Mouse (Mus musculus): Measurements from ENCODE around the gene Tmem120a. TPM values are rescaled to one million over a fixed set of nuclear protein-coding genes. Genes with fewer than 3 reads are reported as not detected.

Tmem120a gene
- polyA plus RNA-seq, 1 experiment from 2014 or later, result 88.4 TPM

GRCm38 (mm10) chr5:135719586-135720120, 24.6 kb downstream of the Tmem120a start:
- H3K36me3 ChIP-seq, result peaks cover 12% of the 10 kb centered on the region
- peaks cover 13% of the 10 kb centered on the region for H3K4me1 ChIP-seq (replicated peaks)
- H3K4me3 ChIP-seq, result no peak overlapping the region
- 84% methylated on average over 10 of the region's 10 CpGs for WGBS
- no peaks in the 10 kb centered on the region for H3K27me3 ChIP-seq
- ATAC-seq (ENCODE audit: low FRiP score, low read depth), result no peak
- H3K27ac ChIP-seq (replicated peaks), result no peak overlapping the region
- H3K4me2 ChIP-seq, result no peak overlapping the region
- H3K9me3 ChIP-seq, result no peaks in the 10 kb centered on the region
- H3K9ac ChIP-seq, result no peak overlapping the region

DNA sequence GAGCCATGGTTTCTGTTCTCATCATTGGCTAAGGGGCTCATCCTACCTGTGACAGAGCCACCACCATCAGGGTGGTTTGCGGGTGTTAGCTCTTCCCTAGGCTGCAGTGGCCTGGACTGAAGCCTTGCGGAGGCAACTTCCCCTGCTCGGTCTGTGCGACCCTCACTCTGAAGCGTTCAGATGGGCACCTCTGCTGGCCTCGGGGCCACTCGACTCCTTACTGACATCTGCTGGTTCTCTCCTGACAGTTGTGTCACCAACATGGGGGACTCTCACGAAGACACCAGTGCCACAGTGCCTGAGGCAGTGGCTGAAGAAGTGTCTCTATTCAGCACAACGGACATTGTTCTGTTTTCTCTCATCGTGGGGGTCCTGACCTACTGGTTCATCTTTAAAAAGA, 28.6 kb downstream of the Tmem120a start:
- Histone ChIP-seq H3K27me3 (no peaks in the 10 kb centered on the region), H3K9ac (no peak overlapping the region), H3K4me1 (replicated peaks) (peaks cover 11% of the 10 kb centered on the region), H3K27ac (replicated peaks) (no peak overlapping the region), H3K9me3 (no peaks in the 10 kb centered on the region), H3K4me2 (no peak overlapping the region), H3K36me3 (peaks cover 12% of the 10 kb centered on the region), H3K4me3 (no peak overlapping the region)
- ATAC-seq (ENCODE audit: low FRiP score, low read depth), result no peak
- whole genome bisulfite sequencing, result 56% methylated on average over 10 of the region's 10 CpGs

DNA sequence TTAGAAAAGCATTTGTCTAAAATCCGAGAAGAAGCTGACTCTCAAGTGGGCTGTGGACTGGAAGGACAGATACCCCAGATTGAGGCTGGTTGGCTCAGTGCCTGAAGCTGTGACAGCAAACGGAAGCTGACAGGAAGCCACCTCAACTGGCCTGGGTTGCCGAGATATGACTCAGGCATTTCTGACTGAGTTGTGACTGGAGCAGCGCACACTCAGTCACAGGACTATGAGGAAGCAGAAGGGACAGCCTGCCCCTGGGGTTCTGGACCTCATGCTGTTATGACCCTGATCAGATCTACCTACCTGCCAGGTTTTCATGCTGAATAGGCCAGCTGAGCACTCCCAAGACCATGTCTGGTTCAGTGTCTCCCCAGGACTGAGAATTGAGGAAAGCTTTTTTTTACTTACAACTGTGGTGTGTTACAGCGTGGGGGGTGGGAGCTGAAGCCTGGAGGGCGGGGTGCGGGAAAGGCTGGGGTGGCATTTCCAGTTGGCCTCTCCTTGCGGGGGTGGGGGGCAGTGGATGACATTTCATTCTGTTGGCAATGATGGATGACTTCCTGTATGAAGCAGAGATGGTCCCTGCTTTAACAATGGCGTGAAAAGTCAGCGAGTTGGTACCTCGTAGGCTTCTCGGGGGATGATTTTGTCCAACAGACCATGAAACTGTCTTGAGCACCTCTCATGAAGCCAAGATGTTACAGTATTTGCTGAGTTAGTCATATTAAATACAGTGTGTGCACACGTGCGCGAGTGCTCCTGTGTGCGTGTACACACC, 30.6 kb downstream of the Tmem120a start:
- H3K27me3 ChIP-seq, result no peaks in the 10 kb centered on the region
- H3K36me3 ChIP-seq, result peaks cover 15% of the 10 kb centered on the region
- H3K4me3 ChIP-seq, result no peak overlapping the region
- no peak overlapping the region for H3K27ac ChIP-seq (replicated peaks)
- 54% methylated on average over 16 of the region's 16 CpGs for WGBS
- no peak overlapping the region for H3K9ac ChIP-seq
- no peak overlapping the region for H3K4me2 ChIP-seq
- ATAC-seq (ENCODE audit: low FRiP score, low read depth), result no peak
- no peaks in the 10 kb centered on the region for H3K9me3 ChIP-seq
- H3K4me1 ChIP-seq (replicated peaks), result peaks cover 11% of the 10 kb centered on the region

DNA sequence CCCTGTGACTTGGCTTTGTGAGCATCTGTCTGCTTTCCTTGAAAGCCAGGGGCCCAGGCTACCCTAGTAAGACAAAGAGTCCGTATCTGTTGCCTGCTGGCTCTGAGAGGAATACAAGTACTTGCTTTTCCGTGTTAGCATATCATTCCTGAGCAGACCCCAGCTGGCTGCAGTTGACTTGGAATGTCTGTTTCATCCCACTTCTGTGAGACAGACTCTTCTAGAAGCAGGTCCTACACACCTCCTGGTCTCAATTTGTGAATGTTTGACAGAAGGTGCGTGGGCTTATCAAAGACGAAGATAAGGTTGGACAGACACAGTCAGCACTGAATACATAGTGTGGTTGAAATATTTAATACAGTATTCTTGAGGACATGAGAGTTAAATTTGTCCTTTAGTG, 31.4 kb downstream of the Tmem120a start:
- Histone ChIP-seq H3K36me3 (peaks cover 15% of the 10 kb centered on the region), H3K9me3 (no peaks in the 10 kb centered on the region), H3K27ac (replicated peaks) (no peak overlapping the region), H3K27me3 (no peaks in the 10 kb centered on the region), H3K4me3 (no peak overlapping the region), H3K4me1 (replicated peaks) (peaks cover 11% of the 10 kb centered on the region), H3K4me2 (no peak overlapping the region), H3K9ac (no peak overlapping the region)
- no peak for ATAC-seq (ENCODE audit: low FRiP score, low read depth)
- 65% methylated on average over 4 of the region's 4 CpGs for WGBS

DNA sequence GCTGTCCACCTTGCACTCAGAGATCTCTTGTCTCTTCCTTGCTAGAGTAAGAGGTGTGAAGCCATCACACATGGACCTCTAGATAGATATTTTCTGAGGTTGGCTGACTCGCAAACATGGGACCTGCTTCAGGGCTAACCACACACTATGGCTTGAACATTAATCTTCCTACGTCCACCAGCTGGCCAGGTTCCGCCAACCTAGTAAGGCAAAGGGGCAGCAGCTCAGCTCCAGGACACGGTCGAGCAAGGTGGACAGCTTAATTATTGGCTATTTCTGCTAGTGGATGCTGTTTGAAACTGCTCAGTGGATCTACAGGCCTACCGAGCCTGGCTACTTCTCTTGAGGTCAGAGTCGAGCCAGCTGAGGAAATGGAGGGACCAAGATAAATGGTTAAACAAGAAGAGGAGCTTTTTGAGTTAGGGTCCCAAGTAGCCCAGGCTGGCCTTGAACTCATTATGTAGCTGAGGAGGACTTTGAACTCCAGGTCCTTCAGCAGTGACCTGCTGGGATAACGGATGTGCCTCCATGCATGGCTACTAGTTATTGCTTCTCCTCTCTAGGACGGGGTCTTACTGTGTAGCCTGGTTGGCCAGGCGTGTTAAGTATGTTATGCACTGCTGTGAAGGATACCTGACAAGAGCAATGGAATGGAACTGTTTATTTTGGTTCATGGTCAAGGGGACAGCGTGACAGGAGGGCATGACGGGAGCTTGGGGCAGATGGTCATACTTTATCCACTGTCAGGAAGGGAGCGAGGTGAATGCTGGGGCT, 32.5 kb downstream of the Tmem120a start:
- H3K4me2 ChIP-seq, result no peak overlapping the region
- H3K4me1 ChIP-seq (replicated peaks), result peaks cover 11% of the 10 kb centered on the region
- H3K27me3 ChIP-seq, result no peaks in the 10 kb centered on the region
- no peak overlapping the region for H3K27ac ChIP-seq (replicated peaks)
- H3K4me3 ChIP-seq, result no peak overlapping the region
- no peak overlapping the region for H3K9ac ChIP-seq
- WGBS, result 92% methylated on average over 13 of the region's 13 CpGs
- 0 out of 2 replicates have a peak, but pooled peaks cover 9% of the 10 kb centered on the region for H3K36me3 ChIP-seq
- no peaks in the 10 kb centered on the region for H3K9me3 ChIP-seq
- no peak for ATAC-seq (ENCODE audit: low FRiP score, low read depth)

DNA sequence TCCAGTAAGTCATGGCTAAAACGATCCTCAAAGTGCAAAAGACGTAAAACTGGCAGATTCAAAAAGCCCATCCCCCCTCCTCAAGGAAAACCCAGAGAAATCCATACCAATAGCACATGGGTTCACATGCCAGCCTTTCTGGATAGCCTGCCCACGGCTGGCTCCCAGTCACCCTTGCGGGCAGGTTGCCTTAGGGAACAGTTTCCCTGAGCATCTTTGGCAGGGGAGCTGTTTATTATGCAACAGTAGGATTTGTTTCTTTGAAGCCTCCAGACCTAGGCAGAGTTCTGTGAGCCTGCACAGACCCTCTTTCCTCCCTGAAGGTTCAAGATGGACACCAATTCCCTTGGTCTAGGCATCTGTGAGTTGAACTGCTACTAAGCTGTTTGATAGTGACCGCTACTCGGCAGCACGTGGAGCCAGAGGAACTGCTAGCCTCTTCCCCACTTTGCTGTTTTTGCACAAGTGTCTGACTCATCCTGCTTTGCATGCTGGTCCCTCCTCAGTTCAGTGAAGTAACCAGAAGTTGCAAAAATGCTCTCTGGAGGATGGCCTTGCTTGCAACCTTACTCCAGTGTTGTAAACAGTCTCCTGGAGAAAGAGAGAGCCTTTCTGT, 33.5 kb downstream of the Tmem120a start:
- ATAC-seq (ENCODE audit: low FRiP score, low read depth), result no peak
- WGBS, result 90% methylated on average over 7 of the region's 7 CpGs
- no peak overlapping the region for H3K9ac ChIP-seq
- H3K4me2 ChIP-seq, result no peak overlapping the region
- H3K9me3 ChIP-seq, result no peaks in the 10 kb centered on the region
- H3K27ac ChIP-seq (replicated peaks), result no peak overlapping the region
- H3K4me3 ChIP-seq, result no peak overlapping the region
- H3K27me3 ChIP-seq, result no peaks in the 10 kb centered on the region
- peaks cover 11% of the 10 kb centered on the region for H3K4me1 ChIP-seq (replicated peaks)
- H3K36me3 ChIP-seq, result 0 out of 2 replicates have a peak, but pooled peaks cover 5% of the 10 kb centered on the region

DNA sequence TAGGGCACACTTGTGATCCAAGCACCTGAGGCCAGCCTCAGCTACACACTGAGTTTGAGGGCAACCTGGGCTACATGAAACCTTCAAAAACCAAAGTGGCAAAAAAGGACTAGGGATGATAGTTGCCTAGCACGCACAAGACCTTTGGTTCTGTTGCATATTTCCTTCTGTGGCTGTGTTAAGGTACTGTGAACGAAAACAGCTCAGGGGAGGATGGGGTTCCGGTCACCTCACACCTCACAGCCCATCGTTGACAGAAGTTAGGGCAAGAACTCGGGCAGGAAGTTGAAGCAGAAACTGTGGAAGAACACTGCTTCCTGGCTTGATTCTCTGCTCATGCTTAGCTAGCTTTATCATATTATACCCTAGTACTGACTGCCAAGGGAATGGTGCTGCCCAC, 34.5 kb downstream of the Tmem120a start:
- no peak overlapping the region for H3K27ac ChIP-seq (replicated peaks)
- H3K9me3 ChIP-seq, result no peaks in the 10 kb centered on the region
- H3K9ac ChIP-seq, result no peak overlapping the region
- WGBS, result 96% methylated on average over 5 of the region's 5 CpGs
- ATAC-seq (ENCODE audit: low FRiP score, low read depth), result no peak
- H3K4me3 ChIP-seq, result no peak overlapping the region
- no peak overlapping the region for H3K4me2 ChIP-seq
- peaks cover 11% of the 10 kb centered on the region for H3K4me1 ChIP-seq (replicated peaks)
- no peaks in the 10 kb centered on the region for H3K27me3 ChIP-seq
- H3K36me3 ChIP-seq, result 0 out of 2 replicates have a peak, but pooled peaks cover 3% of the 10 kb centered on the region

GRCm38 (mm10) chr5:135707855-135708254, 36.4 kb downstream of the Tmem120a start:
- 0 out of 2 replicates have a peak, but pooled peaks cover 3% of the 10 kb centered on the region for H3K36me3 ChIP-seq
- H3K4me3 ChIP-seq, result no peak overlapping the region
- H3K4me2 ChIP-seq, result no peak overlapping the region
- ATAC-seq (ENCODE audit: low FRiP score, low read depth), result no peak
- no peak overlapping the region for H3K9ac ChIP-seq
- H3K27ac ChIP-seq (replicated peaks), result no peak overlapping the region
- no peaks in the 10 kb centered on the region for H3K9me3 ChIP-seq
- 46% methylated on average over 1 of the region's 1 CpGs for WGBS
- no peaks in the 10 kb centered on the region for H3K27me3 ChIP-seq
- no peaks in the 10 kb centered on the region; the same call in 1 of the 2 replicates for H3K4me1 ChIP-seq (replicated peaks)

DNA sequence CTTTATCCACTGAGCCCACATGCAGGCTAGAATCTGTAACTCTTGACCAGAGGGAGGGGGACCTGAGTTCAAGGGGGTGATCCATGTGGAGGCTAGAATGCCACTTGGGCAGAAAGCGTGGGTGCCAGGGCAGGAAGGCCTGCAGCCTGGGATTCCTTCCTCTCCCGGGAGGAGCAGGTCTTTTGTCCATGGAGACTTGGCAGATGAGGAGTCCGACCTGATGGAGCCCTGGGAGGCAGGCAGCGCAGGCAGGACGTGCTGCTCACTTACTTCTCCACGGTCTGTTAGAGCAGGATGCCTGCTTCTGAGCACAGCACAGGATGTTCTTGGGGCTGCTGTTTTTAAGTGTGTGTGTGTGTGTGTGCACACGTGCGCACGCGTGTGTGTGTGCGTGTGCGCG, 37.2 kb downstream of the Tmem120a start:
- Histone ChIP-seq H3K9ac (no peak overlapping the region), H3K4me2 (no peak overlapping the region), H3K36me3 (0 out of 2 replicates have a peak, but pooled peaks cover 3% of the 10 kb centered on the region), H3K4me1 (replicated peaks) (no peaks in the 10 kb centered on the region), H3K27ac (replicated peaks) (no peak overlapping the region), H3K9me3 (no peaks in the 10 kb centered on the region), H3K27me3 (no peaks in the 10 kb centered on the region), H3K4me3 (no peak overlapping the region)
- 87% methylated on average over 13 of the region's 13 CpGs for WGBS
- no peak for ATAC-seq (ENCODE audit: low FRiP score, low read depth)

GRCm38 (mm10) chr5:135705383-135705782, 38.9 kb downstream of the Tmem120a start:
- no peaks in the 10 kb centered on the region for H3K9me3 ChIP-seq
- H3K4me2 ChIP-seq, result no peak overlapping the region
- H3K9ac ChIP-seq, result no peak overlapping the region
- no peaks in the 10 kb centered on the region for H3K27me3 ChIP-seq
- H3K4me3 ChIP-seq, result no peak overlapping the region
- no peak overlapping the region for H3K27ac ChIP-seq (replicated peaks)
- H3K4me1 ChIP-seq (replicated peaks), result no peaks in the 10 kb centered on the region
- 92% methylated on average over 4 of the region's 4 CpGs for WGBS
- H3K36me3 ChIP-seq, result 0 out of 2 replicates have a peak, but pooled peaks cover 3% of the 10 kb centered on the region
- no peak for ATAC-seq (ENCODE audit: low FRiP score, low read depth)

- no peak for ATAC-seq (ENCODE audit: low FRiP score, low read depth)
- H3K27me3 ChIP-seq, result no peaks in the 10 kb centered on the region
- H3K4me3 ChIP-seq, result no peak overlapping the region
- 96% methylated on average over 7 of the region's 7 CpGs for WGBS
- H3K36me3 ChIP-seq, result no peaks in the 10 kb centered on the region
- H3K4me1 ChIP-seq (replicated peaks), result no peaks in the 10 kb centered on the region
- no peaks in the 10 kb centered on the region for H3K9me3 ChIP-seq
- H3K4me2 ChIP-seq, result no peak overlapping the region
- H3K9ac ChIP-seq, result no peak overlapping the region
- no peak overlapping the region for H3K27ac ChIP-seq (replicated peaks)
Observed at GRCm38 (mm10) chr5:135703431-135703830, 40.8 kb downstream of the Tmem120a start.

All from hindbrain, embryonic 15.5 days (tissue).